Mouse (Mus musculus) midbrain, embryonic 10.5 days (tissue): ENCODE results near the gene Zwint. TPM values are rescaled to one million over a fixed set of nuclear protein-coding genes. Genes with fewer than 3 reads are reported as not detected.
A peak's percentile ranks its signal among the peaks of the same experiment; 100 is the strongest.

Experiments used
- DNase-seq: peaks from one replicate; pipeline ENCODE4 v3.0.0-alpha.2; 2017; ENCODE audit warnings: low spot score
- H3K27ac ChIP-seq: fragments of 300-500 bp; sonication (generic); replicated peaks from 2 replicates; pipeline ENCODE4 v1.5.1; 2016; ENCODE audit warnings: mild to moderate bottlenecking
- H3K27me3 ChIP-seq: fragments of 300-500 bp; sonication (generic); 2 replicates; pipeline ENCODE4 v1.6.1; 2016; ENCODE audit warnings: low read depth, mild to moderate bottlenecking; ENCODE audit not compliant: poor library complexity, severe bottlenecking
- H3K36me3 ChIP-seq: fragments of 300-500 bp; sonication (generic); 2 replicates; pipeline ENCODE4 v1.6.1; 2016; ENCODE audit warnings: mild to moderate bottlenecking, moderate library complexity
- H3K4me1 ChIP-seq: fragments of 300-500 bp; sonication (generic); 2 replicates; pipeline ENCODE4 v1.6.1; 2016
- H3K4me3 ChIP-seq: fragments of 300-500 bp; sonication (generic); 2 replicates; pipeline ENCODE4 v1.5.1; 2016; ENCODE audit warnings: mild to moderate bottlenecking, moderate library complexity
- H3K9me3 ChIP-seq: fragments of 300-500 bp; sonication (generic); replicated peaks from 2 replicates; pipeline ENCODE4 v1.6.1; 2016; ENCODE audit warnings: mild to moderate bottlenecking
- WGBS: fragments of 180-500 bp; shearing (Covaris S2); methylation state at CpG from one replicate; pipeline ENCODE4 v1.1.7; 2016; 5-methylcytosine and 5-hydroxymethylcytosine counted together
- polyA plus RNA-seq: library from polyadenylated mRNA; unstranded; fragments of >200 nt; fragmentation: Nextera tagmentation; extraction: Ambion mirVana; gene quantifications from 2 replicates; pipeline ENCODE4 v1.2.1, GENCODE M21; 2016

Gene Zwint
- polyA plus RNA-seq: 402 and 417 TPM in 2 replicates

GRCm38 (mm10) chr10:72654270-72655016 lies at the start of gene Zwint:
TSS of gene Zwint (plus strand) at chr10:72654845.
- Histone ChIP-seq H3K36me3 (peaks cover 36% of the 10 kb centered on the region), H3K27me3 (no peaks in the 10 kb centered on the region), H3K4me3 (peak within 1 kb of the TSS; percentile 81), H3K27ac (peak within 1 kb of the TSS; percentile 91), H3K4me1 (peaks cover 25% of the 10 kb centered on the region), H3K9me3 (no peaks in the 10 kb centered on the region)
- WGBS: 2% methylated on average over 36 of the region's 36 CpGs
- peak; percentile 94 for DNase-seq

- Histone ChIP-seq H3K36me3 (no peaks in the 10 kb centered on the region), H3K9me3 (no peaks in the 10 kb centered on the region; the same call in 1 of the 2 replicates), H3K27ac (no peak overlapping the region), H3K4me1 (no peaks in the 10 kb centered on the region), H3K27me3 (no peaks in the 10 kb centered on the region), H3K4me3 (no peak overlapping the region)
- no peak for DNase-seq
- WGBS: 87% methylated on average over 5 of the region's 5 CpGs
These were observed 41.3 kb upstream of the Zwint start for GRCm38 (mm10) chr10:72613125-72613915.

GRCm38 (mm10) chr10:72616153-72616552 lies 38.5 kb upstream of the Zwint start:
- Histone ChIP-seq H3K4me1 (no peaks in the 10 kb centered on the region), H3K27me3 (no peaks in the 10 kb centered on the region), H3K36me3 (no peaks in the 10 kb centered on the region), H3K27ac (no peak overlapping the region), H3K4me3 (no peak overlapping the region), H3K9me3 (no peaks in the 10 kb centered on the region; the same call in 1 of the 2 replicates)
- 90% methylated on average over 2 of the region's 2 CpGs for WGBS
- no peak for DNase-seq

GRCm38 (mm10) chr10:72620527-72620926 lies 34.1 kb upstream of the Zwint start:
- Histone ChIP-seq H3K36me3 (no peaks in the 10 kb centered on the region), H3K4me1 (no peaks in the 10 kb centered on the region), H3K4me3 (no peak overlapping the region), H3K27me3 (no peaks in the 10 kb centered on the region), H3K27ac (no peak overlapping the region), H3K9me3 (no peaks in the 10 kb centered on the region)
- 69% methylated on average over 2 of the region's 2 CpGs for WGBS
- no peak for DNase-seq

- no peak overlapping the region for H3K4me3 ChIP-seq
- no peaks in the 10 kb centered on the region for H3K9me3 ChIP-seq
- no peaks in the 10 kb centered on the region for H3K27me3 ChIP-seq
- H3K4me1 ChIP-seq: no peaks in the 10 kb centered on the region
- no peaks in the 10 kb centered on the region for H3K36me3 ChIP-seq
- H3K27ac ChIP-seq: no peak overlapping the region
- WGBS: 91% methylated on average over 8 of the region's 8 CpGs
- no peak for DNase-seq
These were observed 31.1 kb upstream of the Zwint start for GRCm38 (mm10) chr10:72623561-72623960.

GRCm38 (mm10) chr10:72634125-72634524 lies 20.5 kb upstream of the Zwint start:
- H3K4me1 ChIP-seq: peaks cover 6% of the 10 kb centered on the region
- H3K27me3 ChIP-seq: no peaks in the 10 kb centered on the region
- H3K36me3 ChIP-seq: no peaks in the 10 kb centered on the region
- 81% methylated on average over 5 of the region's 5 CpGs for WGBS
- DNase-seq: no peak
- H3K27ac ChIP-seq: no peak overlapping the region
- no peak overlapping the region for H3K4me3 ChIP-seq
- no peaks in the 10 kb centered on the region for H3K9me3 ChIP-seq

GRCm38 (mm10) chr10:72650867-72651266 lies 3.8 kb upstream of the Zwint start:
- no peaks in the 10 kb centered on the region for H3K27me3 ChIP-seq

GRCm38 (mm10) chr10:72653797-72654196 lies 848 bp upstream of the Zwint start:
- peak overlapping the region; percentile 81; the same call in 1 of the 2 replicates for H3K4me3 ChIP-seq
- H3K27me3 ChIP-seq: no peaks in the 10 kb centered on the region
- peak overlapping the region; percentile 91 for H3K27ac ChIP-seq
- peaks cover 29% of the 10 kb centered on the region for H3K36me3 ChIP-seq
- H3K4me1 ChIP-seq: peaks cover 25% of the 10 kb centered on the region
- H3K9me3 ChIP-seq: no peaks in the 10 kb centered on the region
- WGBS: 76% methylated on average over 2 of the region's 2 CpGs
- no peak for DNase-seq

More at GRCm38 (mm10) chr10:72650867-72651266, 3.8 kb upstream of the Zwint start:
- H3K36me3 ChIP-seq: peaks cover 1% of the 10 kb centered on the region
- 40% methylated on average over 6 of the region's 6 CpGs for WGBS
- no peak overlapping the region for H3K27ac ChIP-seq
- peaks cover 16% of the 10 kb centered on the region for H3K4me1 ChIP-seq
- DNase-seq: no peak
- H3K4me3 ChIP-seq: no peak overlapping the region
- H3K9me3 ChIP-seq: no peaks in the 10 kb centered on the region

- no peaks in the 10 kb centered on the region for H3K27me3 ChIP-seq
- DNase-seq: no peak
- WGBS: 5% methylated on average over 15 of the region's 15 CpGs
- H3K4me1 ChIP-seq: peaks cover 25% of the 10 kb centered on the region
- H3K4me3 ChIP-seq: peak overlapping the region; percentile 81
- H3K9me3 ChIP-seq: no peaks in the 10 kb centered on the region
- H3K27ac ChIP-seq: peak overlapping the region; percentile 91
- peaks cover 42% of the 10 kb centered on the region for H3K36me3 ChIP-seq
These were observed 418 bp downstream of the Zwint start for GRCm38 (mm10) chr10:72655017-72655509.

- Histone ChIP-seq H3K9me3 (no peaks in the 10 kb centered on the region), H3K27ac (no peak overlapping the region), H3K4me1 (peaks cover 16% of the 10 kb centered on the region), H3K27me3 (no peaks in the 10 kb centered on the region), H3K4me3 (no peak overlapping the region), H3K36me3 (peaks cover 83% of the 10 kb centered on the region)
- WGBS: 91% methylated on average over 5 of the region's 5 CpGs
- DNase-seq: no peak
These were observed 4.6 kb downstream of the Zwint start for GRCm38 (mm10) chr10:72659198-72659597.

- Histone ChIP-seq H3K36me3 (peaks cover 95% of the 10 kb centered on the region), H3K4me3 (no peak overlapping the region)
- 95% methylated on average over 1 of the region's 1 CpGs for WGBS
These were observed 5.7 kb downstream of the Zwint start for GRCm38 (mm10) chr10:72660350-72660749.

GRCm38 (mm10) chr10:72667856-72668255 lies 13.2 kb downstream of the Zwint start:
- peaks cover 69% of the 10 kb centered on the region for H3K36me3 ChIP-seq
- 96% methylated on average over 5 of the region's 5 CpGs for WGBS

More at GRCm38 (mm10) chr10:72660350-72660749, 5.7 kb downstream of the Zwint start:
- Histone ChIP-seq H3K9me3 (no peaks in the 10 kb centered on the region), H3K27ac (no peak overlapping the region), H3K27me3 (no peaks in the 10 kb centered on the region), H3K4me1 (peaks cover 14% of the 10 kb centered on the region)
- DNase-seq: no peak

More at GRCm38 (mm10) chr10:72667856-72668255, 13.2 kb downstream of the Zwint start:
- Histone ChIP-seq H3K27ac (no peak overlapping the region), H3K9me3 (no peaks in the 10 kb centered on the region), H3K4me1 (no peaks in the 10 kb centered on the region), H3K4me3 (no peak overlapping the region), H3K27me3 (no peaks in the 10 kb centered on the region)
- no peak for DNase-seq
